ENCODE assay signal across 21 mouse cellular contexts in the genomic region with DNA sequence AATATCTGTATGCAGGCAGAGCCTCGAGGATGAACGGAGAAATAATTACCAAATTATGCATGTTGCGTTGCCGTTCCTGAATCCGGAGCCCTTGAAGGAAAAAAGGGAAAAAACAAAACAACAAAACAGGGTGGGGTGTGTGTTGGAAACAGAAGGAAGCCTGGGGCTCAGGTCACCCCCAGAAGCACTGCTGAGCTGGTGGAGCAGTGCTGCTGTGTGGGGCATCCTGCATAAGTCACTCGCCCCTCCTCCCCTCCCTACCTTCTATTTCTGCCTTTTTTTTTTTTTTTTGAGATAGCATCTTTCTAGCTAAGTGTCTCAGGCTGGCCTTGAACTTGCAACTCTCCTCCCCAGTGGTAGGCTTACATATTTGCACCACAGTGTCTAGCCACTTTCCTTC.
A peak's percentile ranks its signal among the peaks of the same experiment; 100 is the strongest.
DNase-seq lines count a peak whose midpoint lies in the region; ATAC-seq and TF ChIP-seq lines count a peak whose summit lies in the region.
"Had no signal": no experiment of that assay in that cellular context is flagged by ENCODE, and none has a peak within 500 bp of the region (broad histone marks: within the 10 kb centered on the region; RNA-seq: fewer than 3 reads in every experiment).

No protein-coding gene starts in this region.

- H3K4me1 ChIP-seq in forebrain, embryonic 12.5 days, result peaks cover 47% of the 10 kb centered on the region
- peaks cover 55% of the 10 kb centered on the region for H3K4me1 ChIP-seq in hindbrain, embryonic 12.5 days
- H3K4me1 ChIP-seq in midbrain, embryonic 12.5 days, result peaks cover 39% of the 10 kb centered on the region
- H3K4me1 ChIP-seq in neural tube, embryonic 12.5 days, result peaks cover 28% of the 10 kb centered on the region

- H3K9me3 ChIP-seq in forebrain, embryonic 12.5 days, result no peaks in the 10 kb centered on the region; the same call in 1 of the 2 replicates
- peaks cover 8% of the 10 kb centered on the region; the same call in 1 of the 2 replicates for H3K9me3 ChIP-seq in hindbrain, embryonic 12.5 days (replicated peaks)
- H3K9me3 ChIP-seq in midbrain, embryonic 12.5 days, result peaks cover 8% of the 10 kb centered on the region; the same call in 1 of the 2 replicates
- H3K9me3 ChIP-seq in neural tube, embryonic 12.5 days, result peaks cover 5% of the 10 kb centered on the region; the same call in 1 of the 2 replicates
- H3K9me3 ChIP-seq: embryonic facial prominence, embryonic 15.5 days; limb, embryonic 10.5 days; lung, embryonic 15.5 days had no signal

- peak overlapping the region; percentile 28; the same call in 1 of the 2 replicates for H3K4me2 ChIP-seq in forebrain, embryonic 12.5 days
- peak overlapping the region; percentile 19; the same call in 1 of the 2 replicates for H3K4me2 ChIP-seq in hindbrain, embryonic 12.5 days (replicated peaks)
- peak overlapping the region; percentile 31 for H3K4me2 ChIP-seq in midbrain, embryonic 12.5 days (replicated peaks)
- H3K4me2 ChIP-seq in neural tube, embryonic 12.5 days (replicated peaks), result peak overlapping the region; percentile 32
- H3K4me2 ChIP-seq: embryonic facial prominence, embryonic 15.5 days; liver, embryonic 11.5 days; lung, embryonic 15.5 days had no signal

- 0 out of 2 replicates have a peak, but pooled peaks have one; percentile 25 for ATAC-seq in forebrain, embryonic 12.5 days (ENCODE audit: low FRiP score)
- peak; percentile 42; the same call in 1 of the 2 replicates for ATAC-seq in hindbrain, embryonic 12.5 days (ENCODE audit: low FRiP score)
- ATAC-seq in midbrain, embryonic 12.5 days (ENCODE audit: low FRiP score, low read depth), result peak; percentile 48
- ATAC-seq in neural tube, embryonic 12.5 days (ENCODE audit: low FRiP score, low read depth), result peak; percentile 51; the same call in 1 of the 2 replicates
- ATAC-seq: inflammation-experienced regulatory T-cells, adult 6 months had no signal

- no peak overlapping the region for H3K4me3 ChIP-seq in forebrain, embryonic 12.5 days (replicated peaks)
- no peak overlapping the region for H3K4me3 ChIP-seq in hindbrain, embryonic 12.5 days
- no peak overlapping the region for H3K4me3 ChIP-seq in midbrain, embryonic 12.5 days
- no peak overlapping the region for H3K4me3 ChIP-seq in neural tube, embryonic 12.5 days
- no peak overlapping the region for H3K4me3 ChIP-seq in left cerebral cortex, adult 2 months
- H3K4me3 ChIP-seq: embryonic facial prominence, embryonic 15.5 days; limb, embryonic 10.5 days; lung, embryonic 15.5 days had no signal

- DNase-seq in left cerebral cortex, postnatal 10 days (ENCODE audit: extremely low spot score in 1 of 2, low spot score in 2 of 2), result no peak
- no peak for DNase-seq in heart, postnatal 25 days (ENCODE audit: low spot score)
- DNase-seq in left cerebral cortex, adult 2 months (ENCODE audit: extremely low spot score in 1 of 2, low spot score in 2 of 2), result no peak
- DNase-seq in cerebellum, postnatal 25 days, result no peak
- DNase-seq: adrenal gland, postnatal 10 days; B cell, adult 2 months; cerebellum, adult 18-20 months; gastrocnemius, postnatal 10 days; kidney, adult 9 months; layer of hippocampus, postnatal 36 days; right cerebral cortex, postnatal 14 days; thymus, postnatal 36 days had no signal

- peaks cover 5% of the 10 kb centered on the region; the same call in 1 of the 2 replicates for H3K27me3 ChIP-seq in forebrain, embryonic 12.5 days
- peaks cover 8% of the 10 kb centered on the region; the same call in 1 of the 2 replicates for H3K27me3 ChIP-seq in hindbrain, embryonic 12.5 days
- H3K27me3 ChIP-seq in midbrain, embryonic 12.5 days, result peaks cover 34% of the 10 kb centered on the region
- peaks cover 7% of the 10 kb centered on the region for H3K27me3 ChIP-seq in neural tube, embryonic 12.5 days (replicated peaks)
- H3K27me3 ChIP-seq: embryonic facial prominence, embryonic 15.5 days; lung, embryonic 15.5 days had no signal

- WGBS in forebrain, embryonic 12.5 days, result 21% methylated on average over 6 of the region's 6 CpGs
- WGBS in hindbrain, embryonic 12.5 days, result 33% methylated on average over 5 of the region's 6 CpGs
- 18% methylated on average over 6 of the region's 6 CpGs for WGBS in midbrain, embryonic 12.5 days
- WGBS in neural tube, embryonic 12.5 days, result 41% methylated on average over 6 of the region's 6 CpGs

- H3K9ac ChIP-seq in forebrain, embryonic 12.5 days, result no peak overlapping the region
- H3K9ac ChIP-seq in hindbrain, embryonic 12.5 days, result no peak overlapping the region
- no peak overlapping the region; the same call in 1 of the 2 replicates for H3K9ac ChIP-seq in midbrain, embryonic 12.5 days (replicated peaks)
- 0 out of 2 replicates have a peak overlapping the region, but pooled peaks have one; percentile 36 for H3K9ac ChIP-seq in neural tube, embryonic 12.5 days
- H3K9ac ChIP-seq: embryonic facial prominence, embryonic 15.5 days; lung, embryonic 15.5 days had no signal

- no peaks in the 10 kb centered on the region for H3K36me3 ChIP-seq in forebrain, embryonic 12.5 days (replicated peaks)
- H3K36me3 ChIP-seq in hindbrain, embryonic 12.5 days, result no peaks in the 10 kb centered on the region
- no peaks in the 10 kb centered on the region for H3K36me3 ChIP-seq in midbrain, embryonic 12.5 days
- H3K36me3 ChIP-seq in neural tube, embryonic 12.5 days, result no peaks in the 10 kb centered on the region
- H3K36me3 ChIP-seq: embryonic facial prominence, embryonic 15.5 days; limb, embryonic 10.5 days; lung, embryonic 15.5 days had no signal

- no peak for TF ChIP-seq CTCF in left cerebral cortex, adult 2 months (IDR thresholded peaks at IDR 0.05)

- H3K27ac ChIP-seq in forebrain, embryonic 12.5 days, result peak overlapping the region; percentile 89
- H3K27ac ChIP-seq in hindbrain, embryonic 12.5 days, result peak overlapping the region; percentile 86
- H3K27ac ChIP-seq in midbrain, embryonic 12.5 days (replicated peaks), result peak overlapping the region; percentile 90
- 0 out of 2 replicates have a peak overlapping the region, but pooled peaks have one; percentile 16 for H3K27ac ChIP-seq in neural tube, embryonic 12.5 days
- no peak overlapping the region for H3K27ac ChIP-seq in left cerebral cortex, adult 2 months
- H3K27ac ChIP-seq: embryonic facial prominence, embryonic 15.5 days; lung, embryonic 15.5 days had no signal

- intact Hi-C loops in left cerebral cortex, postnatal 10 days (cut with DNase I), result no loop called here
- intact Hi-C loops in heart, postnatal 25 days (cut with DNase I), result no loop called here
- intact Hi-C loops in left cerebral cortex, adult 2 months (cut with DNase I), result no loop called here
